Mouse (Mus musculus): Measurements from ENCODE around the gene Deaf1.

GRCm38 (mm10) chr7:141344787-141345186, 17.3 kb upstream of the Deaf1 start:
- TF ChIP-seq CTCF (IDR thresholded peaks at IDR 0.05; ENCODE audit: low read depth) (no peak), EP300 (IDR thresholded peaks at IDR 0.05; ENCODE audit: low read depth) (no peak)
